8 mouse cellular contexts compared by ENCODE assay signal in genomic region chr1:190168761-190169671, GRCm38 (mm10). TPM values are rescaled to one million over a fixed set of nuclear protein-coding genes. Genes with fewer than 3 reads are reported as not detected.
A peak's percentile ranks its signal among the peaks of the same experiment; 100 is the strongest.
DNase-seq lines count a peak whose midpoint lies in the region; ATAC-seq lines count a peak whose summit lies in the region.

No protein-coding gene starts in this region.

- DNase-seq in kidney, adult 18-20 months = peak; percentile 27
- DNase-seq in kidney, adult 11 months = no peak
- DNase-seq in cerebellum, postnatal 14 days = peak; percentile 67 to 70
- peak; percentile 56 for DNase-seq in limb, embryonic 11.5 days (ENCODE audit: low spot score)
- no peak for DNase-seq in right cerebral cortex, adult 2 months (ENCODE audit: low spot score in 2 of 2)
- DNase-seq in urinary bladder, adult 2 months (ENCODE audit: low spot score) = no peak

- peaks cover 10% of the 10 kb centered on the region; the same call in 1 of the 2 replicates for H3K27me3 ChIP-seq in heart, embryonic 15.5 days
- H3K27me3 ChIP-seq in limb, embryonic 11.5 days (ENCODE audit: control insufficient read depth, insufficient read depth, low read length) = peaks cover 41% of the 10 kb centered on the region
- H3K27me3 ChIP-seq in neural tube, embryonic 15.5 days (replicated peaks) = peaks cover 15% of the 10 kb centered on the region

- H3K4me3 ChIP-seq in heart, embryonic 15.5 days = peak overlapping the region; percentile 86
- peak overlapping the region; percentile 50 for H3K4me3 ChIP-seq in limb, embryonic 11.5 days (ENCODE audit: low read depth, low read length)
- peak overlapping the region; percentile 69 for H3K4me3 ChIP-seq in neural tube, embryonic 15.5 days (replicated peaks)

- ATAC-seq in heart, embryonic 15.5 days (replicated peaks; ENCODE audit: insufficient number of reproducible peaks, insufficient read depth, low FRiP score, low read depth) = peak; percentile 48
- no peak for ATAC-seq in limb, embryonic 11.5 days (ENCODE audit: insufficient number of reproducible peaks, low FRiP score, low TSS enrichment, low read depth)
- ATAC-seq in neural tube, embryonic 15.5 days (ENCODE audit: low FRiP score) = peak; percentile 27; the same call in 1 of the 2 replicates

- peak overlapping the region; percentile 89 for H3K9ac ChIP-seq in heart, embryonic 15.5 days
- H3K9ac ChIP-seq in limb, embryonic 11.5 days (ENCODE audit: low read length) = peak overlapping the region; percentile 40; the same call in 1 of the 2 replicates
- peak overlapping the region; percentile 60 for H3K9ac ChIP-seq in neural tube, embryonic 15.5 days (replicated peaks)

- no peaks in the 10 kb centered on the region for H3K9me3 ChIP-seq in heart, embryonic 15.5 days (replicated peaks)
- no peaks in the 10 kb centered on the region for H3K9me3 ChIP-seq in limb, embryonic 11.5 days (ENCODE audit: control insufficient read depth, low read length)
- no peaks in the 10 kb centered on the region for H3K9me3 ChIP-seq in neural tube, embryonic 15.5 days (replicated peaks)

- peak overlapping the region; percentile 98 for H3K27ac ChIP-seq in heart, embryonic 15.5 days
- H3K27ac ChIP-seq in limb, embryonic 11.5 days (replicated peaks; ENCODE audit: low read depth, low read length) = no peak overlapping the region
- H3K27ac ChIP-seq in neural tube, embryonic 15.5 days (replicated peaks) = peak overlapping the region; percentile 91

- H3K36me3 ChIP-seq in heart, embryonic 15.5 days = no peaks in the 10 kb centered on the region
- no peaks in the 10 kb centered on the region for H3K36me3 ChIP-seq in limb, embryonic 11.5 days (ENCODE audit: control insufficient read depth, insufficient read depth, low read length)
- H3K36me3 ChIP-seq in neural tube, embryonic 15.5 days = no peaks in the 10 kb centered on the region

- peaks cover 35% of the 10 kb centered on the region for H3K4me1 ChIP-seq in heart, embryonic 15.5 days (replicated peaks)
- H3K4me1 ChIP-seq in limb, embryonic 11.5 days (ENCODE audit: control insufficient read depth, insufficient read depth, low read length) = peaks cover 23% of the 10 kb centered on the region
- H3K4me1 ChIP-seq in neural tube, embryonic 15.5 days = peaks cover 51% of the 10 kb centered on the region

- WGBS in heart, embryonic 15.5 days = 1% methylated on average over 51 of the region's 51 CpGs
- WGBS in limb, embryonic 11.5 days = under 1% methylated on average over 50 of the region's 51 CpGs
- WGBS in neural tube, embryonic 15.5 days = under 1% methylated on average over 49 of the region's 51 CpGs

- peak overlapping the region; percentile 87 for H3K4me2 ChIP-seq in heart, embryonic 15.5 days
- peak overlapping the region; percentile 90 for H3K4me2 ChIP-seq in limb, embryonic 11.5 days (ENCODE audit: low read depth, severe bottlenecking)
- peak overlapping the region; percentile 96 for H3K4me2 ChIP-seq in neural tube, embryonic 15.5 days

RNA-seq across cellular contexts. Expression of gene Prox1, which starts 1.5 kb away (rescaled TPM):
- 14.9 and 18.3 TPM in 2 replicates for polyA plus RNA-seq in heart, embryonic 15.5 days (2015; fragmentation: Nextera tagmentation; extraction: Ambion mirVana)
- polyA plus RNA-seq in limb, embryonic 11.5 days (2014; fragmentation: Nextera tagmentation; extraction: Ambion mirVana) = 1.1 and 1.2 TPM in 2 replicates
- 9.1 and 9.7 TPM in 2 replicates for polyA plus RNA-seq in neural tube, embryonic 15.5 days (2015; fragmentation: Nextera tagmentation; extraction: Ambion mirVana)
- 0.70 and 1.0 TPM in 2 replicates for polyA plus RNA-seq in urinary bladder, adult 2 months (2012; rRNA removed)

Comparison
In these comparisons a context has a peak if more than half of its experiments do, and no peak if none do; other contexts are left out.
1. DNase-seq: peak in kidney, adult 18-20 months (single experiment), cerebellum, postnatal 14 days (2 of 2) and limb, embryonic 11.5 days (single experiment); none in kidney, adult 11 months (single experiment), right cerebral cortex, adult 2 months (0 of 2) and urinary bladder, adult 2 months (single experiment).
2. Peak in every context shown above with its lines, with median percentiles within 50 percentile points of each other: H3K4me2 ChIP-seq, H3K4me3 ChIP-seq and H3K9ac ChIP-seq.